Mouse (Mus musculus): ENCODE measurements around the gene Eef2kmt.

GRCm38 (mm10) chr16:5271411-5272035, 15.7 kb upstream of the Eef2kmt start:
- no peak for TF ChIP-seq CTCF (IDR thresholded peaks at IDR 0.05; ENCODE audit: low read depth, low read length)
- no peak for TF ChIP-seq POLR2A (IDR thresholded peaks at IDR 0.05; ENCODE audit: extremely low read depth, insufficient read depth, low read length)

All from liver, adult 2 months (tissue).